Mouse (Mus musculus): ENCODE data around the gene Glrx5.

- TF ChIP-seq POLR2A (IDR thresholded peaks at IDR 0.05; ENCODE audit: extremely low read depth, insufficient read depth, low read length): no peak
- no peak for TF ChIP-seq CTCF (IDR thresholded peaks at IDR 0.05; ENCODE audit: extremely low read depth, insufficient read depth, low read length)
Observed at GRCm38 (mm10) chr12:105003715-105004114, 28.8 kb upstream of the Glrx5 start.
